Mouse (Mus musculus): Measurements from ENCODE around the gene Vmn1r42.
"Not testable (repeated sequence)": the region's sequence is repeated elsewhere in the genome, so short reads cannot be mapped to it uniquely, and the experiment has no call there.

Vmn1r42 gene

GRCm38 (mm10) chr6:89876313-89876712, at the start of gene Vmn1r42, which contains the start of gene Vmn1r43:
Gene Vmn1r42 (minus strand): TSS chr6:89876413.
Gene Vmn1r43 (minus strand): TSS chr6:89876413.
- not testable (repeated sequence) for DNase-seq (ENCODE audit: low spot score in 2 of 2)

- DNase-seq (ENCODE audit: low spot score in 2 of 2): no peak
Observed at GRCm38 (mm10) chr6:89883812-89884211, 7.6 kb upstream of the Vmn1r42 start.

- no peak for DNase-seq (ENCODE audit: low spot score in 2 of 2)
Observed at GRCm38 (mm10) chr6:89883360-89883759, 7.1 kb upstream of the Vmn1r42 start, which contains the start of gene Vmn1r44. Gene Vmn1r44 (plus strand): TSS chr6:89883660.

GRCm38 (mm10) chr6:89880867-89881266, 4.7 kb upstream of the Vmn1r42 start:
- DNase-seq (ENCODE audit: low spot score in 2 of 2): no peak

- DNase-seq (ENCODE audit: low spot score in 2 of 2): no peak
Observed at GRCm38 (mm10) chr6:89876963-89877362, 750 bp upstream of the Vmn1r42 start.

- no peak for DNase-seq (ENCODE audit: low spot score in 2 of 2)
Observed at GRCm38 (mm10) chr6:89867976-89868375, 8.2 kb downstream of the Vmn1r42 start.

- no peak for DNase-seq (ENCODE audit: low spot score in 2 of 2)
Observed at GRCm38 (mm10) chr6:89867276-89867675, 8.9 kb downstream of the Vmn1r42 start.

GRCm38 (mm10) chr6:89863792-89864191, 12.4 kb downstream of the Vmn1r42 start:
- DNase-seq (ENCODE audit: low spot score in 2 of 2): no peak

- no peak for DNase-seq (ENCODE audit: low spot score in 2 of 2)
Observed at GRCm38 (mm10) chr6:89859839-89860238, 16.4 kb downstream of the Vmn1r42 start.

- no peak for DNase-seq (ENCODE audit: low spot score in 2 of 2)
Observed at GRCm38 (mm10) chr6:89857552-89857951, 18.7 kb downstream of the Vmn1r42 start.

All from cerebellum, postnatal 4 days (tissue).